Mouse (Mus musculus): ENCODE measurements around the gene Doxl2. TPM values are rescaled to one million over a fixed set of nuclear protein-coding genes. Genes with fewer than 3 reads are reported as not detected.
A peak's percentile ranks its signal among the peaks of the same experiment; 100 is the strongest.

The Doxl2 gene
- total RNA-seq, 2 experiments from 2014 or later = not detected

GRCm38 (mm10) chr6:49003381-49003780 lies 28.6 kb downstream of the Doxl2 start:
- DNase-seq (ENCODE audit: extremely low spot score in 1 of 2, low spot score in 2 of 2) = no peak
- intact Hi-C loops (cut with DNase I) = no loop called here

GRCm38 (mm10) chr6:49007981-49008380 lies 33.2 kb downstream of the Doxl2 start:
- peak; percentile 42 to 72 for DNase-seq (ENCODE audit: extremely low spot score in 1 of 2, low spot score in 2 of 2)
- intact Hi-C loops (cut with DNase I) = no loop called here

GRCm38 (mm10) chr6:49008420-49009160 lies 33.8 kb downstream of the Doxl2 start:
- peak in 1 of 2 experiments; percentile 33 for DNase-seq (ENCODE audit: extremely low spot score in 1 of 2, low spot score in 2 of 2)
- intact Hi-C loops (cut with DNase I) = no loop called here

GRCm38 (mm10) chr6:49009161-49009555 lies 34.4 kb downstream of the Doxl2 start:
- no peak for DNase-seq (ENCODE audit: extremely low spot score in 1 of 2, low spot score in 2 of 2)
- intact Hi-C loops (cut with DNase I) = no loop called here

- no peak for DNase-seq (ENCODE audit: extremely low spot score in 1 of 2, low spot score in 2 of 2)
- intact Hi-C loops (cut with DNase I) = no loop called here
Observed at GRCm38 (mm10) chr6:49009665-49010064, 34.9 kb downstream of the Doxl2 start.

- intact Hi-C loops (cut with DNase I) = no loop called here
- DNase-seq (ENCODE audit: extremely low spot score in 1 of 2, low spot score in 2 of 2) = no peak
Observed at GRCm38 (mm10) chr6:49011191-49011590, 36.4 kb downstream of the Doxl2 start.

- intact Hi-C loops (cut with DNase I) = no loop called here
Observed at GRCm38 (mm10) chr6:49013023-49013422, 38.3 kb downstream of the Doxl2 start.

GRCm38 (mm10) chr6:49013458-49013857 lies 38.7 kb downstream of the Doxl2 start:
- intact Hi-C loops (cut with DNase I) = no loop called here
- DNase-seq (ENCODE audit: extremely low spot score in 1 of 2, low spot score in 2 of 2) = no peak

More at GRCm38 (mm10) chr6:49013023-49013422, 38.3 kb downstream of the Doxl2 start:
- no peak for DNase-seq (ENCODE audit: extremely low spot score in 1 of 2, low spot score in 2 of 2)

GRCm38 (mm10) chr6:49017150-49017549 lies 42.4 kb downstream of the Doxl2 start:
- intact Hi-C loops (cut with DNase I) = no loop called here
- no peak for DNase-seq (ENCODE audit: extremely low spot score in 1 of 2, low spot score in 2 of 2)

- intact Hi-C loops (cut with DNase I) = no loop called here
- DNase-seq (ENCODE audit: extremely low spot score in 1 of 2, low spot score in 2 of 2) = no peak
Observed at GRCm38 (mm10) chr6:49019341-49019740, 44.6 kb downstream of the Doxl2 start.

- intact Hi-C loops (cut with DNase I) = no loop called here
- peak; percentile 43 to 73 for DNase-seq (ENCODE audit: extremely low spot score in 1 of 2, low spot score in 2 of 2)
Observed at GRCm38 (mm10) chr6:49021141-49022012, 46.6 kb downstream of the Doxl2 start.

- DNase-seq (ENCODE audit: extremely low spot score in 1 of 2, low spot score in 2 of 2) = no peak
- intact Hi-C loops (cut with DNase I) = no loop called here
Observed at GRCm38 (mm10) chr6:49022384-49022783, 47.6 kb downstream of the Doxl2 start.

- no peak for DNase-seq (ENCODE audit: extremely low spot score in 1 of 2, low spot score in 2 of 2)
- intact Hi-C loops (cut with DNase I) = no loop called here
Observed at GRCm38 (mm10) chr6:49023315-49023714, 48.6 kb downstream of the Doxl2 start.

GRCm38 (mm10) chr6:49025290-49025689 lies 50.5 kb downstream of the Doxl2 start:
- intact Hi-C loops (cut with DNase I) = no loop called here
- no peak for DNase-seq (ENCODE audit: extremely low spot score in 1 of 2, low spot score in 2 of 2)

- DNase-seq (ENCODE audit: extremely low spot score in 1 of 2, low spot score in 2 of 2) = no peak
- intact Hi-C loops (cut with DNase I) = no loop called here
Observed at GRCm38 (mm10) chr6:49026496-49026895, 51.7 kb downstream of the Doxl2 start.

GRCm38 (mm10) chr6:49028019-49028418 lies 53.3 kb downstream of the Doxl2 start:
- intact Hi-C loops (cut with DNase I) = no loop called here
- DNase-seq (ENCODE audit: extremely low spot score in 1 of 2, low spot score in 2 of 2) = no peak

Data from left cerebral cortex, postnatal 10 days (tissue).